Mouse (Mus musculus) hindbrain, embryonic 10.5 days (tissue): ENCODE measurements around the gene Elovl6. TPM values are rescaled to one million over a fixed set of nuclear protein-coding genes. Genes with fewer than 3 reads are reported as not detected.

Experiments used
- DNase-seq: peaks from one replicate; pipeline ENCODE4 v3.0.0-alpha.2; 2017; ENCODE audit warnings: low spot score
- H3K27ac ChIP-seq: fragments of 300-500 bp; sonication (generic); 2 replicates; pipeline ENCODE4 v1.5.1; 2016; ENCODE audit warnings: mild to moderate bottlenecking, moderate library complexity
- H3K27me3 ChIP-seq: fragments of 300-500 bp; sonication (generic); 2 replicates; pipeline ENCODE4 v1.6.1; 2016; ENCODE audit warnings: mild to moderate bottlenecking; ENCODE audit not compliant: poor library complexity, insufficient read depth, severe bottlenecking
- H3K36me3 ChIP-seq: fragments of 300-500 bp; sonication (generic); 2 replicates; pipeline ENCODE4 v1.6.1; 2016; ENCODE audit warnings: mild to moderate bottlenecking, moderate library complexity
- H3K4me1 ChIP-seq: fragments of 300-500 bp; sonication (generic); replicated peaks from 2 replicates; pipeline ENCODE4 v1.6.1; 2016; ENCODE audit warnings: mild to moderate bottlenecking
- H3K4me3 ChIP-seq: fragments of 300-500 bp; sonication (generic); 2 replicates; pipeline ENCODE4 v1.5.1; 2016; ENCODE audit warnings: mild to moderate bottlenecking, moderate library complexity
- H3K9me3 ChIP-seq: fragments of 300-500 bp; sonication (generic); 2 replicates; pipeline ENCODE4 v1.6.1; 2016; ENCODE audit warnings: mild to moderate bottlenecking, moderate library complexity
- WGBS: fragments of 180-500 bp; shearing (Covaris S2); methylation state at CpG from one replicate; pipeline ENCODE4 v1.1.7; 2016; 5-methylcytosine and 5-hydroxymethylcytosine counted together
- polyA plus RNA-seq: library from polyadenylated mRNA; unstranded; fragments of >200 nt; fragmentation: Nextera tagmentation; extraction: Ambion mirVana; gene quantifications from 2 replicates; pipeline ENCODE4 v1.2.1, GENCODE M21; 2016

The Elovl6 gene
- polyA plus RNA-seq, 1 experiment from 2014 or later, result 35.3 TPM

- H3K9me3 ChIP-seq, result no peaks in the 10 kb centered on the region
- 94% methylated on average over 5 of the region's 5 CpGs for WGBS
- DNase-seq, result no peak
- no peaks in the 10 kb centered on the region for H3K27me3 ChIP-seq
- H3K36me3 ChIP-seq, result peaks cover 26% of the 10 kb centered on the region
- no peak overlapping the region for H3K4me3 ChIP-seq
- 0 out of 2 replicates have a peak, but pooled peaks cover 5% of the 10 kb centered on the region for H3K4me1 ChIP-seq
- H3K27ac ChIP-seq, result no peak overlapping the region
Observed at GRCm38 (mm10) chr3:129622705-129623104, 90.5 kb downstream of the Elovl6 start.

GRCm38 (mm10) chr3:129624193-129624805 is 92.1 kb downstream of the Elovl6 start:
- H3K36me3 ChIP-seq, result peaks cover 30% of the 10 kb centered on the region
- WGBS, result 96% methylated on average over 10 of the region's 10 CpGs
- no peaks in the 10 kb centered on the region for H3K27me3 ChIP-seq
- H3K4me1 ChIP-seq, result 0 out of 2 replicates have a peak, but pooled peaks cover 5% of the 10 kb centered on the region
- no peak overlapping the region for H3K27ac ChIP-seq
- no peak overlapping the region for H3K4me3 ChIP-seq
- no peaks in the 10 kb centered on the region for H3K9me3 ChIP-seq
- DNase-seq, result no peak

GRCm38 (mm10) chr3:129627281-129627680 is 95.1 kb downstream of the Elovl6 start:
- 0 out of 2 replicates have a peak, but pooled peaks cover 5% of the 10 kb centered on the region for H3K4me1 ChIP-seq
- no peak overlapping the region for H3K27ac ChIP-seq
- no peaks in the 10 kb centered on the region for H3K9me3 ChIP-seq
- H3K36me3 ChIP-seq, result peaks cover 47% of the 10 kb centered on the region
- no peak overlapping the region for H3K4me3 ChIP-seq
- 94% methylated on average over 4 of the region's 4 CpGs for WGBS
- H3K27me3 ChIP-seq, result no peaks in the 10 kb centered on the region
- DNase-seq, result no peak

- H3K9me3 ChIP-seq, result no peaks in the 10 kb centered on the region
- H3K4me3 ChIP-seq, result no peak overlapping the region
- no peaks in the 10 kb centered on the region for H3K4me1 ChIP-seq
- H3K36me3 ChIP-seq, result peaks cover 73% of the 10 kb centered on the region
- no peaks in the 10 kb centered on the region for H3K27me3 ChIP-seq
- WGBS, result 69% methylated on average over 1 of the region's 1 CpGs
- no peak overlapping the region for H3K27ac ChIP-seq
- no peak for DNase-seq
Observed at GRCm38 (mm10) chr3:129631018-129631417, 98.9 kb downstream of the Elovl6 start.

GRCm38 (mm10) chr3:129631857-129632256 is 99.7 kb downstream of the Elovl6 start:
- Histone ChIP-seq H3K27me3 (no peaks in the 10 kb centered on the region), H3K4me1 (no peaks in the 10 kb centered on the region), H3K27ac (no peak overlapping the region), H3K4me3 (no peak overlapping the region), H3K9me3 (no peaks in the 10 kb centered on the region), H3K36me3 (peaks cover 76% of the 10 kb centered on the region)
- WGBS, result 94% methylated on average over 5 of the region's 5 CpGs
- no peak for DNase-seq

GRCm38 (mm10) chr3:129633518-129633917 is 101.4 kb downstream of the Elovl6 start:
- Histone ChIP-seq H3K27me3 (no peaks in the 10 kb centered on the region), H3K27ac (no peak overlapping the region), H3K9me3 (no peaks in the 10 kb centered on the region), H3K4me3 (no peak overlapping the region), H3K4me1 (no peaks in the 10 kb centered on the region), H3K36me3 (peaks cover 67% of the 10 kb centered on the region)
- no peak for DNase-seq
- WGBS, result 85% methylated on average over 8 of the region's 8 CpGs

GRCm38 (mm10) chr3:129634260-129634901 is 102.2 kb downstream of the Elovl6 start:
- Histone ChIP-seq H3K27me3 (no peaks in the 10 kb centered on the region), H3K27ac (no peak overlapping the region), H3K36me3 (peaks cover 59% of the 10 kb centered on the region), H3K4me1 (no peaks in the 10 kb centered on the region), H3K9me3 (no peaks in the 10 kb centered on the region), H3K4me3 (no peak overlapping the region)
- 90% methylated on average over 11 of the region's 11 CpGs for WGBS
- no peak for DNase-seq

- 90% methylated on average over 6 of the region's 6 CpGs for WGBS
- H3K4me1 ChIP-seq, result peaks cover 13% of the 10 kb centered on the region
- no peak overlapping the region for H3K4me3 ChIP-seq
- no peaks in the 10 kb centered on the region for H3K9me3 ChIP-seq
- H3K27me3 ChIP-seq, result no peaks in the 10 kb centered on the region
- H3K36me3 ChIP-seq, result peaks cover 33% of the 10 kb centered on the region
- H3K27ac ChIP-seq, result no peak overlapping the region
- no peak for DNase-seq
Observed at GRCm38 (mm10) chr3:129637446-129637845, 105.3 kb downstream of the Elovl6 start.

GRCm38 (mm10) chr3:129639701-129640100 is 107.5 kb downstream of the Elovl6 start:
- no peak for DNase-seq
- Histone ChIP-seq H3K4me3 (no peak overlapping the region), H3K4me1 (peaks cover 20% of the 10 kb centered on the region), H3K27ac (no peak overlapping the region), H3K36me3 (peaks cover 14% of the 10 kb centered on the region), H3K27me3 (no peaks in the 10 kb centered on the region), H3K9me3 (no peaks in the 10 kb centered on the region)
- WGBS, result 77% methylated on average over 5 of the region's 5 CpGs

GRCm38 (mm10) chr3:129640211-129641000 is 108.3 kb downstream of the Elovl6 start:
- Histone ChIP-seq H3K9me3 (no peaks in the 10 kb centered on the region), H3K27me3 (no peaks in the 10 kb centered on the region), H3K36me3 (peaks cover 13% of the 10 kb centered on the region), H3K27ac (peak overlapping the region; percentile 3; the same call in 1 of the 2 replicates), H3K4me3 (no peak overlapping the region), H3K4me1 (peaks cover 21% of the 10 kb centered on the region)
- no peak for DNase-seq
- 67% methylated on average over 10 of the region's 10 CpGs for WGBS

- Histone ChIP-seq H3K27ac (no peak overlapping the region), H3K36me3 (peaks cover 7% of the 10 kb centered on the region), H3K4me3 (no peak overlapping the region), H3K4me1 (peaks cover 27% of the 10 kb centered on the region), H3K9me3 (no peaks in the 10 kb centered on the region), H3K27me3 (no peaks in the 10 kb centered on the region)
- WGBS, result 89% methylated on average over 7 of the region's 7 CpGs
- DNase-seq, result no peak
Observed at GRCm38 (mm10) chr3:129641621-129642020, 109.5 kb downstream of the Elovl6 start.

- WGBS, result 69% methylated on average over 3 of the region's 3 CpGs
- no peak overlapping the region for H3K27ac ChIP-seq
- no peaks in the 10 kb centered on the region for H3K9me3 ChIP-seq
- no peak for DNase-seq
- H3K4me1 ChIP-seq, result peaks cover 29% of the 10 kb centered on the region
- H3K27me3 ChIP-seq, result no peaks in the 10 kb centered on the region
- H3K36me3 ChIP-seq, result no peaks in the 10 kb centered on the region
- no peak overlapping the region for H3K4me3 ChIP-seq
Observed at GRCm38 (mm10) chr3:129645409-129645808, 113.3 kb downstream of the Elovl6 start.

- peaks cover 24% of the 10 kb centered on the region for H3K4me1 ChIP-seq
- no peaks in the 10 kb centered on the region for H3K9me3 ChIP-seq
- no peaks in the 10 kb centered on the region for H3K36me3 ChIP-seq
- DNase-seq, result no peak
- no peaks in the 10 kb centered on the region for H3K27me3 ChIP-seq
- WGBS, result 89% methylated on average over 5 of the region's 5 CpGs
- H3K4me3 ChIP-seq, result no peak overlapping the region
- no peak overlapping the region for H3K27ac ChIP-seq
Observed at GRCm38 (mm10) chr3:129646781-129647180, 114.6 kb downstream of the Elovl6 start.
